Mouse (Mus musculus) CH12.LX (cell line): Measurements from ENCODE around the gene Srebf2. TPM values are rescaled to one million over a fixed set of nuclear protein-coding genes. Genes with fewer than 3 reads are reported as not detected.
A peak's percentile ranks its signal among the peaks of the same experiment; 100 is the strongest.

ENCODE experiments used
- DNase-seq: peaks from one replicate; pipeline ENCODE4 v3.0.0-alpha.2; 2013; ENCODE audit errors: extremely low read depth
- H3K27ac ChIP-seq: 2 replicates; pipeline ENCODE4 v1.5.1; 2012; ENCODE audit warnings: low read depth, mild to moderate bottlenecking, control low read depth, moderate library complexity; ENCODE audit not compliant: insufficient read depth
- H3K27me3 ChIP-seq: replicated peaks from 2 replicates; pipeline ENCODE3; 2012; ENCODE audit warnings: inconsistent platforms
- H3K36me3 ChIP-seq, 2 experiments: replicated peaks in 1 of 2; 2 replicates each; pipeline versions ENCODE3 to v1.6.1; 2012; ENCODE audit warnings: inconsistent platforms in 1 of 2, low read length in 1 of 2, mild to moderate bottlenecking in 1 of 2, mixed read lengths in 1 of 2, moderate library complexity in 1 of 2; ENCODE audit not compliant: control insufficient read depth in 1 of 2, insufficient read depth in 1 of 2
- H3K4me1 ChIP-seq, 2 experiments: 2 replicates each; pipeline ENCODE4 v1.6.1; 2012; ENCODE audit warnings: inconsistent platforms in 1 of 2, moderate library complexity in 1 of 2; ENCODE audit not compliant: insufficient read depth in 2 of 2, control insufficient read depth in 1 of 2
- H3K4me2 ChIP-seq: 2 replicates; pipeline ENCODE4 v1.6.1; 2012; ENCODE audit warnings: low read depth, mild to moderate bottlenecking, control low read depth; ENCODE audit not compliant: poor library complexity, insufficient read depth, severe bottlenecking
- H3K4me3 ChIP-seq, 3 experiments: fragments of 150-350 bp in 1 of 3; sonication (generic) in 1 of 3; replicated peaks in 1 of 3; 2 replicates each; pipeline versions ENCODE3 to v1.5.1; 2011 to 2012; ENCODE audit warnings: low read depth in 2 of 3, low read length in 2 of 3, mild to moderate bottlenecking in 2 of 3, moderate library complexity in 2 of 3, control low read depth in 1 of 3, improper control_type of control experiment in 1 of 3, inconsistent platforms in 1 of 3, mixed read lengths in 1 of 3; ENCODE audit not compliant: poor library complexity in 1 of 3
- H3K79me2 ChIP-seq: replicated peaks from 2 replicates; pipeline ENCODE4 v1.6.1; 2012; ENCODE audit warnings: mild to moderate bottlenecking, moderate library complexity; ENCODE audit not compliant: control insufficient read depth, poor library complexity, insufficient read depth, severe bottlenecking; ENCODE audit errors: extremely low read depth
- H3K9ac ChIP-seq: 2 replicates; pipeline ENCODE4 v1.6.1; 2012; ENCODE audit warnings: low read depth, mild to moderate bottlenecking, control low read depth, moderate library complexity; ENCODE audit not compliant: insufficient read depth
- H3K9me3 ChIP-seq: replicated peaks from 2 replicates; pipeline ENCODE3; 2012; ENCODE audit warnings: low read length, inconsistent platforms, mixed read lengths
- CTCF ChIP-seq, 2 experiments: IDR thresholded peaks in 1 of 2; conservative IDR thresholded peaks in 1 of 2; 2 replicates each; pipeline ENCODE4 v1.5.1; 2011 to 2012; ENCODE audit warnings: low read depth in 2 of 2, low read length in 2 of 2, improper control_type of control experiment in 1 of 2, inconsistent platforms in 1 of 2, mild to moderate bottlenecking in 1 of 2, moderate library complexity in 1 of 2
- ELF1 ChIP-seq: IDR thresholded peaks from 2 replicates; pipeline ENCODE4 v1.6.1; 2014; ENCODE audit warnings: low read depth, mild to moderate bottlenecking, inconsistent platforms, low read length, improper control_type of control experiment
- HCFC1 ChIP-seq: IDR thresholded peaks from 2 replicates; pipeline ENCODE4 v1.6.1; 2012; ENCODE audit warnings: low read depth, mild to moderate bottlenecking, inconsistent platforms, low read length, improper control_type of control experiment
- JUND ChIP-seq: conservative IDR thresholded peaks from 2 replicates; pipeline ENCODE4 v1.6.1; 2011; ENCODE audit warnings: low read depth, low read length, improper control_type of control experiment
- MAFK ChIP-seq: IDR thresholded peaks from 2 replicates; pipeline ENCODE4 v1.6.1; 2011; ENCODE audit warnings: low read length, improper control_type of control experiment; ENCODE audit not compliant: insufficient replicate concordance
- MAZ ChIP-seq: IDR thresholded peaks from 2 replicates; pipeline ENCODE4 v1.6.1; 2012; ENCODE audit warnings: low read depth, mild to moderate bottlenecking, inconsistent platforms, low read length, improper control_type of control experiment, moderate library complexity
- MEF2A ChIP-seq: IDR thresholded peaks from 2 replicates; pipeline ENCODE4 v1.6.1; 2014; ENCODE audit warnings: low read depth, mild to moderate bottlenecking, inconsistent platforms, low read length, improper control_type of control experiment, borderline replicate concordance
- NELFE ChIP-seq: IDR thresholded peaks from 2 replicates; pipeline ENCODE4 v1.6.1; 2011; ENCODE audit warnings: low read depth, low read length, improper control_type of control experiment
- POLR2A ChIP-seq: IDR thresholded peaks from 2 replicates; pipeline ENCODE4 v1.6.1; 2011; ENCODE audit warnings: low read depth, mild to moderate bottlenecking, improper control_type of control experiment, low read length
- RAD21 ChIP-seq: IDR thresholded peaks from 2 replicates; pipeline ENCODE4 v1.6.1; 2011; ENCODE audit warnings: low read depth, mild to moderate bottlenecking, low read length, improper control_type of control experiment, moderate library complexity
- RCOR1 ChIP-seq: conservative IDR thresholded peaks from 2 replicates; pipeline ENCODE4 v1.6.1; 2012; ENCODE audit warnings: low read depth, mild to moderate bottlenecking, inconsistent platforms, low read length, improper control_type of control experiment
- SIN3A ChIP-seq: IDR thresholded peaks from 2 replicates; pipeline ENCODE4 v1.6.1; 2012; ENCODE audit warnings: low read length, improper control_type of control experiment, inconsistent platforms
- SMC3 ChIP-seq: IDR thresholded peaks from 2 replicates; pipeline ENCODE4 v1.6.1; 2011; ENCODE audit warnings: low read depth, low read length, improper control_type of control experiment
- ZC3H11A ChIP-seq: IDR thresholded peaks from 2 replicates; pipeline ENCODE4 v1.6.1; 2012; ENCODE audit warnings: low read depth, mild to moderate bottlenecking, inconsistent platforms, low read length, improper control_type of control experiment
- dilution Hi-C: fragments of 300-500 bp; cut with MboI; formaldehyde crosslinking; loops from 2 replicates; pipeline ENCODE4 v1.14.3; 2020; ENCODE audit warnings: low sequenced_read_pairs; ENCODE audit not compliant: extremely low pct_unique_long_range_greater_than_20kb, extremely low pct_ligation_motif_present
- in situ Hi-C: fragments of 300-500 bp; cut with MboI; formaldehyde crosslinking; loops from 3 replicates; pipeline ENCODE4 v1.14.3; 2019; ENCODE audit warnings: low sequenced_read_pairs, low pct_ligation_motif_present, low pct_unique_long_range_greater_than_20kb, mixed read lengths
- polyA plus RNA-seq: library from polyadenylated mRNA; unstranded; fragments of >175 nt; gene quantifications from 2 replicates; pipeline ENCODE4 v1.2.1, GENCODE M21; 2012; ENCODE audit warnings: low read depth; ENCODE audit not compliant: insufficient read length
- total RNA-seq, 2 experiments: library from RNA; depleted of rRNA; stranded (reverse); fragments of 300-350 nt in 1 of 2; fragments of >200 nt in 1 of 2; gene quantifications; 2 replicates each; pipeline ENCODE4 v1.2.3; 2012 to 2014

The Srebf2 gene
- total and polyA plus RNA-seq, 3 experiments: 94.3 to 253 (median 159) TPM

DNA sequence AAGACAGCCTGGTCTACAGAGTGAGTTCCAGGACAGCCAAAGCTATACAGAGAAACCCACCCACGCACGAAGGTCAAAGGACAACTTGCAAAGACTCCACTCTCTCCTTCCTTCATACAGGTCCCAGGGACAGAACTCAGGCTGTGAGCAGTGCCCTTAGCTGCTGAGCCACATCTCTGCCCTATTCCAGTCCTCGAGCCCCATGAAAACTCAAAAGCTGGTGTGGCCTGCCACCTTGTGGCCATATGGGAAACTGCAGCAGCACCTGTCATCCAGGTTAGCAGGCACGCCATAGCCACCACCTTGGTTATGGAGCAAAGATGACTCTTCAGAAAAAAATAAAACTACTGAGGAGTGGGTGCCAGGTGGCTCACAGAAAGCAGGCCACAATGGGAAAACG lies 89.6 kb downstream of the Srebf2 start:
- no peaks in the 10 kb centered on the region for H3K9me3 ChIP-seq
- no peak overlapping the region for H3K4me3 ChIP-seq
- no peak overlapping the region for H3K4me2 ChIP-seq
- no peak overlapping the region; the same call in 1 of the 2 replicates for H3K27ac ChIP-seq
- H3K4me1 ChIP-seq: peaks cover 26 to 41% of the 10 kb centered on the region in 2 experiments
- H3K79me2 ChIP-seq: no peaks in the 10 kb centered on the region
- TF ChIP-seq ELF1 (no peak), SMC3 (peak; percentile 96), SIN3A (0 out of 2 replicates have a peak, but pooled peaks have one; percentile 9), MEF2A (no peak; the same call in 1 of the 2 replicates), MAFK (no peak), CTCF (conservative IDR thresholded peaks at IDR 0.05 in 1 of 2, IDR thresholded peaks at IDR 0.05 in 1 of 2; ENCODE audit: low read depth in 2 of 2, low read length in 2 of 2) (peak; percentile 86 to 97), MAZ (no peak), HCFC1 (0 out of 2 replicates have a peak, but pooled peaks have one; percentile 12), NELFE (0 out of 2 replicates have a peak, but pooled peaks have one; percentile 29), ZC3H11A (peak; percentile 91), RAD21 (peak; percentile 98), RCOR1 (no peak), POLR2A (peak; percentile 39; the same call in 1 of the 2 replicates)
- TF ChIP-seq, all 38 proteins: peak for 8
- dilution Hi-C loops: no loop called here
- peak; percentile 87 for DNase-seq
- Histone ChIP-seq H3K27me3 (no peaks in the 10 kb centered on the region), H3K36me3 (peaks cover 27 to 73% of the 10 kb centered on the region in 2 experiments), H3K9ac (no peak overlapping the region; the same call in 1 of the 2 replicates)
- in situ Hi-C loops: loop anchor here (5.0 kb wide), 1 partner anchor 94 kb away; no protein-coding TSS in a partner anchor

DNA sequence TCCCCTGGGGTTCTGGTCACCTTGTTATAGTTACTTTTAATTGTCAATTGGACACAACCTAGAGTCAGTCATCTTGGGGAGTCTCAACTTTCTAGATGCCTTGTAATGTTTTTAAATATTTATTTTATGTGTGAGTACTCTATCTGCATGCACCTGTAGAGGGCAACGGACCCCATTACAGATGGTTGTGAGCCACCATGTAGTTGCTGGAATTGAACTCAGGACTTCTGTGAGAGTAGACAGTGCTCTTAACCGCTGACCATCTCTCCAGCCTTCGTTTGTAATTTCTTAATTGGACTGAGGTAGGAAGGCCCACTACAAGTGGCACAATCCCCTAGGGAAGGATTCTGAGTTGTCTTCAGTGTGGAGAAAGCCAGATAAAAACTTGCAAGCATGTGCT lies 96.3 kb downstream of the Srebf2 start:
- Histone ChIP-seq H3K4me1 (peaks cover 0 to 13% of the 10 kb centered on the region in 2 experiments; a peak in 3 of 4 replicates), H3K27ac (no peak overlapping the region), H3K4me2 (peak overlapping the region; percentile 62), H3K9me3 (no peaks in the 10 kb centered on the region), H3K36me3 (peaks cover 16 to 30% of the 10 kb centered on the region in 2 experiments), H3K9ac (peak overlapping the region; percentile 67; the same call in 1 of the 2 replicates), H3K27me3 (no peaks in the 10 kb centered on the region), H3K4me3 (peak overlapping the region; percentile 70 to 94 (median 79)), H3K79me2 (peaks cover 4% of the 10 kb centered on the region; the same call in 1 of the 2 replicates)
- DNase-seq: no peak
- in situ Hi-C loops: loop anchor here (10.0 kb wide), 1 partner anchor 179 kb away; the partner anchor contains the start of gene Mei1
- dilution Hi-C loops: no loop called here
- TF ChIP-seq JUND (no peak), CTCF (conservative IDR thresholded peaks at IDR 0.05 in 1 of 2, IDR thresholded peaks at IDR 0.05 in 1 of 2; ENCODE audit: low read depth in 2 of 2, low read length in 2 of 2) (0 out of 4 replicates have a peak, but pooled peaks of 1 of the 2 experiments have one; percentile 5)
